Comparison of ENCODE assay signal across 31 mouse cellular contexts in the genomic region with DNA sequence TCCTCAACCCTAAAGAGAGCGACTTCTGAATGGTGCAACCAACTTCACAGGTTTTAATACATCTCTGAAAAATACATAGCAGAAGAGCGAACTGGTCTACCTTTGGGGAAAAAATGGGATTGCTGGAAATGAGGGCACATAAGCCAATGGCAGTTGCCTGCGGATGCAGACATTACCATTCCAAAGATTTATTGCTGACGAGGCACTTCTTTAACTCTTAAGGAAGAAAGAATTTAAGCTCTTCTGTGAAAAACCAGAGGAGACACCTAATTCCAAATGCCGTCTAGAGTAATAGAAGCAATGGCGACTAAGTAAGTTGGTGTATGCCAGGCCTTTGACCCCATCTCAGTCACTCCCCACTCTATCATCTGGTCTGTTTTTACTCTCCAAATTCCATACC.
"Had no signal": no experiment of that assay in that cellular context is flagged by ENCODE, and none has a peak within 500 bp of the region (broad histone marks: within the 10 kb centered on the region; RNA-seq: fewer than 3 reads in every experiment).

No protein-coding gene starts in this region.

- H3K9me3 ChIP-seq: limb, embryonic 12.5 days; limb, embryonic 13.5 days; limb, embryonic 15.5 days; liver, embryonic 12.5 days; liver, embryonic 13.5 days; liver, embryonic 15.5 days; lung, embryonic 15.5 days; megakaryocyte, embryonic 14.5 days; midbrain, embryonic 10.5 days; midbrain, embryonic 12.5 days; midbrain, embryonic 13.5 days; midbrain, embryonic 15.5 days; neural tube, embryonic 12.5 days; neural tube, embryonic 13.5 days had no signal

- H3K4me3 ChIP-seq: limb, embryonic 12.5 days; limb, embryonic 13.5 days; limb, embryonic 15.5 days; liver, embryonic 12.5 days; liver, embryonic 13.5 days; liver, embryonic 15.5 days; lung, embryonic 15.5 days; megakaryocyte, embryonic 14.5 days; midbrain, embryonic 10.5 days; midbrain, embryonic 12.5 days; midbrain, embryonic 13.5 days; midbrain, embryonic 15.5 days; myocyte; neural tube, embryonic 12.5 days; neural tube, embryonic 13.5 days had no signal

- H3K4me1 ChIP-seq: liver, embryonic 12.5 days; liver, embryonic 13.5 days; liver, embryonic 15.5 days; lung, embryonic 15.5 days; megakaryocyte, embryonic 14.5 days; midbrain, embryonic 12.5 days; midbrain, embryonic 13.5 days; midbrain, embryonic 15.5 days; neural tube, embryonic 12.5 days had no signal

- H3K27me3 ChIP-seq: limb, embryonic 12.5 days; limb, embryonic 13.5 days; limb, embryonic 15.5 days; liver, embryonic 12.5 days; liver, embryonic 13.5 days; liver, embryonic 15.5 days; lung, embryonic 15.5 days; megakaryocyte, embryonic 14.5 days; midbrain, embryonic 12.5 days; midbrain, embryonic 13.5 days; midbrain, embryonic 15.5 days; neural tube, embryonic 12.5 days had no signal

- H3K36me3 ChIP-seq: limb, embryonic 12.5 days; limb, embryonic 13.5 days; limb, embryonic 15.5 days; liver, embryonic 12.5 days; liver, embryonic 13.5 days; liver, embryonic 15.5 days; lung, embryonic 15.5 days; midbrain, embryonic 10.5 days; midbrain, embryonic 12.5 days; midbrain, embryonic 13.5 days; midbrain, embryonic 15.5 days; neural tube, embryonic 12.5 days; neural tube, embryonic 13.5 days had no signal

- DNase-seq: left cerebral cortex, postnatal 4 days; liver, embryonic 13.5 days; liver, postnatal 0 days; lung, adult 18-20 months; lung, adult 2 months; lung, postnatal 10 days; lung, postnatal 14 days; lung, postnatal 36 days; lung, postnatal 4 days; midbrain, embryonic 14.5 days had no signal

- H3K4me2 ChIP-seq: limb, embryonic 12.5 days; limb, embryonic 13.5 days; limb, embryonic 15.5 days; liver, embryonic 11.5 days; liver, embryonic 12.5 days; liver, embryonic 13.5 days; liver, embryonic 15.5 days; lung, embryonic 14.5 days; lung, embryonic 15.5 days; midbrain, embryonic 11.5 days; midbrain, embryonic 12.5 days; midbrain, embryonic 13.5 days; midbrain, embryonic 15.5 days; neural tube, embryonic 12.5 days; neural tube, embryonic 13.5 days had no signal

- ATAC-seq: liver, embryonic 12.5 days; liver, postnatal 0 days; lung, postnatal 0 days; midbrain, embryonic 13.5 days; midbrain, embryonic 15.5 days; midbrain, embryonic 16.5 days had no signal

- H3K27ac ChIP-seq: limb, embryonic 13.5 days; limb, embryonic 15.5 days; liver, embryonic 12.5 days; liver, embryonic 13.5 days; liver, embryonic 14.5 days; liver, embryonic 15.5 days; lung, embryonic 15.5 days; macrophage; midbrain, embryonic 10.5 days; midbrain, embryonic 12.5 days; midbrain, embryonic 13.5 days; midbrain, embryonic 15.5 days; neural tube, embryonic 12.5 days; neural tube, embryonic 13.5 days had no signal

- H3K9ac ChIP-seq: limb, embryonic 12.5 days; limb, embryonic 13.5 days; limb, embryonic 15.5 days; liver, embryonic 12.5 days; liver, embryonic 13.5 days; liver, embryonic 14.5 days; liver, embryonic 15.5 days; liver, postnatal 0 days; lung, embryonic 14.5 days; lung, embryonic 15.5 days; midbrain, embryonic 12.5 days; midbrain, embryonic 13.5 days; midbrain, embryonic 15.5 days; neural tube, embryonic 12.5 days; neural tube, embryonic 13.5 days had no signal
